Comparison of ENCODE assay signal across 8 mouse cellular contexts in the genomic region with DNA sequence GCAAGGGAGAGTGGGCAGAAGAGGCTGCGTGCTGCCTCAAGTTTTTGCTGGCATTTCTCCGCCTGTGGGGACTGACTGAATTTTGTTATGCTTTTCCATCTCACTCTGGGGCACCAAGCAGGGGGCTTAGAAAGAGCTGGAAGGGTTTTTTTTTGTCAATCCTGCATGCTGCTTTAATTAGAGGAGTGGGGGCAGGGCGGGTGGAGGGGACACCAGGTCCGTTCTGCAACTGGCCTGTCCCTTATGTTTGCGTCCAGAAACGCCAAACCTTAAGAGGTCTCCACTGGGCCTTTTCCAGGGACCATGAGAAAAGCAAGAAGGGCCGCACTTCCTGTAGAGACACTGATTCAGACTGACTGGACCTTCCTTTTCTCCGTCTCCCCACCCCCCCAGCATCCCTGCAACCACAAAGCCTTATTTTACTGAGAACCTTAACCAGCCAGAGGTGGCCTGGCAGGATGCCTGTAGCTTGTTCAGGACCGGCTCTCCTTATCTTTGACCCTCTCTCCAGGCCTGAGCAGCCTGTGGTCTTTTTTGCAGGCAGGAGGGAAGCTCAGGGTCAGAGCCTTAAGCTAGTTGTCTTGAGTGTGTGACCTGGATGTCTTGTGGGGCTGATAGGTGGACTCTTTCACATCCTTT. TPM values are rescaled to one million over a fixed set of nuclear protein-coding genes. Genes with fewer than 3 reads are reported as not detected.
DNase-seq lines count a peak whose midpoint lies in the region; ATAC-seq and TF ChIP-seq lines count a peak whose summit lies in the region.

No protein-coding gene starts in this region.

- peaks cover 16% of the 10 kb centered on the region; the same call in 1 of the 2 replicates for H3K4me1 ChIP-seq in liver, adult 2 months (ENCODE audit: control insufficient read depth, insufficient read depth, low read length)
- peaks cover 7% of the 10 kb centered on the region; the same call in 1 of the 2 replicates for H3K4me1 ChIP-seq in embryonic fibroblast, embryonic 13.5 days (ENCODE audit: control insufficient read depth, insufficient read depth, low read length)
- peaks cover 39% of the 10 kb centered on the region for H3K4me1 ChIP-seq in hindbrain, embryonic 16.5 days (ENCODE audit: control insufficient read depth, insufficient read depth, low read depth, low read length)
- H3K4me1 ChIP-seq in midbrain, embryonic 15.5 days: peaks cover 67% of the 10 kb centered on the region

- H3K27ac ChIP-seq in liver, adult 2 months (replicated peaks; ENCODE audit: insufficient read depth, low read depth, low read length): no peak overlapping the region
- peak overlapping the region; percentile 28; the same call in 1 of the 2 replicates for H3K27ac ChIP-seq in embryonic fibroblast, embryonic 13.5 days (ENCODE audit: insufficient read depth, low read length)
- no peak overlapping the region for H3K27ac ChIP-seq in hindbrain, embryonic 16.5 days (ENCODE audit: low read depth, low read length)
- 0 out of 2 replicates have a peak overlapping the region, but pooled peaks have one; percentile 27 for H3K27ac ChIP-seq in midbrain, embryonic 15.5 days

- H3K9me3 ChIP-seq in hindbrain, embryonic 16.5 days (ENCODE audit: control insufficient read depth, low read length): no peaks in the 10 kb centered on the region
- no peaks in the 10 kb centered on the region for H3K9me3 ChIP-seq in midbrain, embryonic 15.5 days

- peak; percentile 42 for DNase-seq in liver, adult 2 months (ENCODE audit: extremely low read depth, low read depth, low spot score)
- no peak for DNase-seq in liver
- DNase-seq in thymus, postnatal 25 days: no peak
- no peak for DNase-seq in spleen, adult 12 weeks (ENCODE audit: low spot score)

- H3K79me2 ChIP-seq in liver, adult 2 months (ENCODE audit: control insufficient read depth, insufficient read depth, low read length): peaks cover 19% of the 10 kb centered on the region

- peaks cover 13% of the 10 kb centered on the region for H3K36me3 ChIP-seq in liver, adult 2 months (ENCODE audit: control insufficient read depth, insufficient read depth, low read length)
- H3K36me3 ChIP-seq in hindbrain, embryonic 16.5 days (ENCODE audit: control insufficient read depth, insufficient read depth, low read length): peaks cover 11% of the 10 kb centered on the region
- peaks cover 21% of the 10 kb centered on the region for H3K36me3 ChIP-seq in midbrain, embryonic 15.5 days (replicated peaks)

- H3K4me2 ChIP-seq in hindbrain, embryonic 16.5 days (ENCODE audit: low read length): peak overlapping the region; percentile 61
- H3K4me2 ChIP-seq in midbrain, embryonic 15.5 days: peak overlapping the region; percentile 94

- no peak for ATAC-seq in hindbrain, embryonic 16.5 days
- ATAC-seq in midbrain, embryonic 15.5 days (replicated peaks): no peak
- ATAC-seq in frontal cortex, adult (ENCODE audit: low TSS enrichment): no peak

- no peak overlapping the region for H3K4me3 ChIP-seq in liver, adult 2 months (ENCODE audit: insufficient read depth, low read depth, low read length)
- peak overlapping the region; percentile 85 for H3K4me3 ChIP-seq in embryonic fibroblast, embryonic 13.5 days (ENCODE audit: insufficient read depth, low read length)
- H3K4me3 ChIP-seq in hindbrain, embryonic 16.5 days (ENCODE audit: low read length): peak overlapping the region; percentile 91
- H3K4me3 ChIP-seq in midbrain, embryonic 15.5 days: peak overlapping the region; percentile 98

- H3K27me3 ChIP-seq in liver, adult 2 months (ENCODE audit: control insufficient read depth, insufficient read depth, low read length): no peaks in the 10 kb centered on the region
- no peaks in the 10 kb centered on the region for H3K27me3 ChIP-seq in hindbrain, embryonic 16.5 days (replicated peaks; ENCODE audit: control insufficient read depth, insufficient read depth, low read length)
- no peaks in the 10 kb centered on the region for H3K27me3 ChIP-seq in midbrain, embryonic 15.5 days (replicated peaks)

- no peak overlapping the region for H3K9ac ChIP-seq in liver, adult 2 months (ENCODE audit: low read depth, low read length)
- peak overlapping the region; percentile 94 for H3K9ac ChIP-seq in hindbrain, embryonic 16.5 days (ENCODE audit: low read depth, low read length)
- peak overlapping the region; percentile 94 for H3K9ac ChIP-seq in midbrain, embryonic 15.5 days

- no peak for TF ChIP-seq CTCF in liver, adult 2 months (IDR thresholded peaks at IDR 0.05; ENCODE audit: low read depth, low read length)
- TF ChIP-seq CTCF in embryonic fibroblast, embryonic 13.5 days (IDR thresholded peaks at IDR 0.05; ENCODE audit: borderline replicate concordance, insufficient read depth, low read length): no peak

- no peak for TF ChIP-seq POLR2A in liver, adult 2 months (IDR thresholded peaks at IDR 0.05; ENCODE audit: extremely low read depth, insufficient read depth, low read length)
- TF ChIP-seq POLR2A in embryonic fibroblast, embryonic 13.5 days (IDR thresholded peaks at IDR 0.05; ENCODE audit: low read depth, low read length): no peak

- 68% methylated on average over 9 of the region's 9 CpGs for WGBS in liver, adult 2 months
- WGBS in hindbrain, embryonic 16.5 days: 15% methylated on average over 9 of the region's 9 CpGs
- 12% methylated on average over 9 of the region's 9 CpGs for WGBS in midbrain, embryonic 15.5 days

RNA-seq across cellular contexts. Expression of gene Ssbp3, which starts 3.0 kb away (rescaled TPM):
- total RNA-seq in liver, adult 2 months (2014; rRNA removed): 12.9 and 19.8 TPM in 2 replicates
- polyA plus RNA-seq in liver, adult 2 months (2012; rRNA removed): 32.8 and 36.7 TPM in 2 replicates
- 104 and 145 TPM in 2 replicates for polyA plus RNA-seq in embryonic fibroblast, embryonic 13.5 days (2011; ENCODE audit: insufficient read length, low read depth, missing spikeins)
- 82.9 and 115 TPM in 2 replicates for polyA plus RNA-seq in hindbrain, embryonic 16.5 days (2015; fragmentation: Nextera tagmentation; extraction: Ambion mirVana)
- polyA plus RNA-seq in midbrain, embryonic 15.5 days (2015; fragmentation: Nextera tagmentation; extraction: Ambion mirVana): 175 and 194 TPM in 2 replicates

Comparison
In these comparisons a context has a peak if more than half of its experiments do, and no peak if none do; other contexts are left out.
1. H3K27ac ChIP-seq: peak in embryonic fibroblast, embryonic 13.5 days (single experiment) and midbrain, embryonic 15.5 days (single experiment); none in liver, adult 2 months (single experiment) and hindbrain, embryonic 16.5 days (single experiment).